10 mouse cellular contexts compared by ENCODE assay signal in the genomic region with DNA sequence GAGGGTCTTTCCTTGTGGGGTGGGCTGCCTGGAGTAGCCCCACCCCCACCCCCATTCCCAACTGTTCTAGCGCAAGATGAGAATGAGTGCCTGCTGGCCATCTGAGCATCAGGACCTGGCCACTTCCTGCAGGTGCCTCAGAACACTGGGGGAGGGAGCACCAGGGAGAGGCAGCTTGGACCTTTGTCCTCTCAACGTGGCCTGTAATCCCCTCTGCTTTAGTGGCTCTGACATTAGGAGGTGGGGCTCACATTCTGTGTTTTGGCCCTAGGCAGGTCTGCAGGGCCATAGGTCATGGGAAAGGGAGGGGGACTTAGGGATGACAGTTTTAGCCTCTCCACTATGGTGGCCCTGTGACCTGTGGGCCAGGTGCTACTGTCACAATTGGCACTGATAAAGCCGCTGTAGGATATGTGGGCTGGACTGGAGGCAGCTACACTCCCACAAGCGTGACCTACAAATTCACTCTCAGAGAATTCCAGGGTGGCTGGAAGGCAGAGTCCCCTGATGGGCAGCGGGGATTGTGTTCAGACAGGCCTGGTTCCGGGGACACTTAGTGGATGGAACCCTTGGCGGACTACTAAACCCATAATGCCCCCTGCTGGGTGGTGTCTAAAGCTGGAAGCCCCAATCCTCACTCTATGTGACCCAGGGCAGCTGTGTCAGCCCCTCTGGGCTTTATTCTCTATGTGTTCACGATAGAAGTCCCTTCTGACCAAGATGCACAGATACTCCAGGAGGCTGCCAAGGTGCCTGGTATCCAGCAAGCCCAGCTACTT. TPM values are rescaled to one million over a fixed set of nuclear protein-coding genes. Genes with fewer than 3 reads are reported as not detected.
A peak's percentile ranks its signal among the peaks of the same experiment; 100 is the strongest.
DNase-seq lines count a peak whose midpoint lies in the region; ATAC-seq lines count a peak whose summit lies in the region.
"Had no signal": no experiment of that assay in that cellular context is flagged by ENCODE, and none has a peak within 500 bp of the region (broad histone marks: within the 10 kb centered on the region; RNA-seq: fewer than 3 reads in every experiment).

No protein-coding gene starts in this region.

- H3K27ac ChIP-seq in heart, embryonic 13.5 days (replicated peaks), result no peak overlapping the region
- no peak overlapping the region for H3K27ac ChIP-seq in hindbrain, embryonic 13.5 days

- H3K36me3 ChIP-seq in heart, embryonic 13.5 days, result no peaks in the 10 kb centered on the region
- H3K36me3 ChIP-seq in hindbrain, embryonic 13.5 days, result no peaks in the 10 kb centered on the region

- no peaks in the 10 kb centered on the region for H3K27me3 ChIP-seq in heart, embryonic 13.5 days (replicated peaks)
- peaks cover 4% of the 10 kb centered on the region; the same call in 1 of the 2 replicates for H3K27me3 ChIP-seq in hindbrain, embryonic 13.5 days

- no peaks in the 10 kb centered on the region for H3K9me3 ChIP-seq in heart, embryonic 13.5 days
- no peaks in the 10 kb centered on the region for H3K9me3 ChIP-seq in hindbrain, embryonic 13.5 days

- DNase-seq in heart, adult 11 months, result peak; percentile 88
- DNase-seq in heart, adult 18-20 months, result no peak
- peak; percentile 5 to 19 for DNase-seq in spleen, adult 18-20 months
- DNase-seq in spleen, postnatal 4 days (ENCODE audit: low spot score in 2 of 2), result no peak
- peak; percentile 42 for DNase-seq in retina, postnatal 1 day
- DNase-seq in right cerebral cortex, postnatal 4 days, result no peak
- DNase-seq: cerebellum, adult 2 months; lung, adult 18-20 months had no signal

- H3K4me3 ChIP-seq in heart, embryonic 13.5 days, result no peak overlapping the region
- no peak overlapping the region for H3K4me3 ChIP-seq in hindbrain, embryonic 13.5 days

- peak overlapping the region; percentile 38; the same call in 1 of the 2 replicates for H3K9ac ChIP-seq in heart, embryonic 13.5 days
- H3K9ac ChIP-seq in hindbrain, embryonic 13.5 days, result no peak overlapping the region

- 46% methylated on average over 8 of the region's 8 CpGs for WGBS in heart, embryonic 13.5 days
- WGBS in hindbrain, embryonic 13.5 days, result 41% methylated on average over 8 of the region's 8 CpGs

- ATAC-seq in heart, embryonic 13.5 days (ENCODE audit: extremely low read depth, insufficient number of reproducible peaks, low FRiP score, low TSS enrichment), result no peak
- no peak for ATAC-seq in hindbrain, embryonic 13.5 days (ENCODE audit: low FRiP score)

- no peak overlapping the region for H3K4me2 ChIP-seq in heart, embryonic 13.5 days
- H3K4me2 ChIP-seq in hindbrain, embryonic 13.5 days, result no peak overlapping the region

- H3K4me1 ChIP-seq in heart, embryonic 13.5 days, result peaks cover 71% of the 10 kb centered on the region
- peaks cover 14% of the 10 kb centered on the region for H3K4me1 ChIP-seq in hindbrain, embryonic 13.5 days (replicated peaks)

RNA-seq across cellular contexts. Expression of a gene that starts 30.5 kb away (rescaled TPM):
- total RNA-seq in heart, adult 18-20 months (2021), result 100 to 1,000 TPM; 171 to 173 TPM
- 116 and 121 TPM in 2 replicates for polyA plus RNA-seq in heart, embryonic 13.5 days (2015; fragmentation: Nextera tagmentation; extraction: Ambion mirVana)
- polyA plus RNA-seq in hindbrain, embryonic 13.5 days (2015; fragmentation: Nextera tagmentation; extraction: Ambion mirVana), result 20.6 and 22.1 TPM in 2 replicates

RNA-seq across cellular contexts. Expression of a gene that starts 50.9 kb away (rescaled TPM):
- 10 to 100 TPM; 21.5 to 21.8 TPM for total RNA-seq in heart, adult 18-20 months (2021)
- polyA plus RNA-seq in heart, embryonic 13.5 days (2015; fragmentation: Nextera tagmentation; extraction: Ambion mirVana), result 94.7 and 106 TPM in 2 replicates
- polyA plus RNA-seq in hindbrain, embryonic 13.5 days (2015; fragmentation: Nextera tagmentation; extraction: Ambion mirVana), result 118 and 120 TPM in 2 replicates

Comparison
In these comparisons a context has a peak if more than half of its experiments do, and no peak if none do; other contexts are left out.
1. DNase-seq: peak in heart, adult 11 months (single experiment), spleen, adult 18-20 months (2 of 2) and retina, postnatal 1 day (single experiment); none in heart, adult 18-20 months (0 of 2), spleen, postnatal 4 days (0 of 2) and right cerebral cortex, postnatal 4 days (single experiment).